Mouse (Mus musculus) ES-E14 (cell line): Measurements from ENCODE around the gene Rnase4.

Experiments used
- CHD2 ChIP-seq: IDR thresholded peaks from 2 replicates; pipeline ENCODE4 v1.6.1; 2014; ENCODE audit warnings: mild to moderate bottlenecking, low read depth, low read length, inconsistent platforms
- ZC3H11A ChIP-seq: IDR thresholded peaks from 2 replicates; pipeline ENCODE4 v1.6.1; 2012; ENCODE audit warnings: low read depth, mild to moderate bottlenecking, inconsistent platforms, low read length, borderline replicate concordance

- TF ChIP-seq ZC3H11A: no peak
- no peak for TF ChIP-seq CHD2
These were observed 1.8 kb upstream of the Rnase4 start for GRCm38 (mm10) chr14:51088970-51089673.
